Mouse (Mus musculus) left cerebral cortex, adult 18-20 months (tissue): Measurements from ENCODE around the gene Mup2. TPM values are rescaled to one million over a fixed set of nuclear protein-coding genes. Genes with fewer than 3 reads are reported as not detected.
"Not testable (repeated sequence)": the region's sequence is repeated elsewhere in the genome, so short reads cannot be mapped to it uniquely, and the experiment has no call there.

ENCODE experiments used
- DNase-seq, 2 experiments: peaks; one replicate each; pipeline ENCODE4 v3.0.0; 2021 to 2022; ENCODE audit warnings: low spot score in 2 of 2, mixed read lengths in 1 of 2
- long read RNA-seq, 2 experiments: library from polyadenylated mRNA; stranded (forward); transcript quantifications; one replicate each; pipeline ENCODE4 v2.0.0; 2021
- total RNA-seq, 2 experiments: library from RNA; stranded (reverse); gene quantifications; 2 replicates each; pipeline ENCODE4 v1.2.3; 2021

Gene Mup2
- total RNA-seq: not detected
- long read RNA-seq, experiment 1: 0 reads
- long read RNA-seq, experiment 2: 0 reads

- not testable (repeated sequence) for DNase-seq
Measured at GRCm38 (mm10) chr4:60154189-60154588, at the start of gene Mup2. TSS of gene Mup2 (minus strand) at chr4:60154289.

Other genes with a start within 250 kb of the Mup2 start
- not detected for gene Slc46a2, start 239.2 kb downstream of the Mup2 start, total RNA-seq
- gene Mup4, start 193.6 kb downstream of the Mup2 start, total RNA-seq: not detected
- gene Mup6, start 190.0 kb downstream of the Mup2 start, total RNA-seq: not detected
- not detected for gene Mup7, start 83.8 kb downstream of the Mup2 start, total RNA-seq
- gene Mup8, start 68.3 kb upstream of the Mup2 start, total RNA-seq: not detected